Mouse (Mus musculus) cerebellum, adult 2 months (tissue): Measurements from ENCODE around the gene Fbxo42.

Experiments
- CTCF ChIP-seq: fragments of 200-500 bp; IDR thresholded peaks from 2 replicates; pipeline ENCODE4 v1.5.1; 2011; ENCODE audit warnings: low read depth, mild to moderate bottlenecking, control low read depth, low read length, moderate library complexity, borderline replicate concordance; ENCODE audit not compliant: insufficient read depth
- POLR2A ChIP-seq: fragments of 200-500 bp; IDR thresholded peaks from 2 replicates; pipeline ENCODE4 v1.6.1; 2011; ENCODE audit warnings: low read length, control low read depth, borderline replicate concordance; ENCODE audit not compliant: insufficient read depth

- no peak for TF ChIP-seq CTCF
- TF ChIP-seq POLR2A, result no peak
Measured at GRCm38 (mm10) chr4:141221848-141222247, 74.1 kb downstream of the Fbxo42 start.
